Mouse (Mus musculus): ENCODE data around the gene Krt87.

The Krt87 gene

DNA sequence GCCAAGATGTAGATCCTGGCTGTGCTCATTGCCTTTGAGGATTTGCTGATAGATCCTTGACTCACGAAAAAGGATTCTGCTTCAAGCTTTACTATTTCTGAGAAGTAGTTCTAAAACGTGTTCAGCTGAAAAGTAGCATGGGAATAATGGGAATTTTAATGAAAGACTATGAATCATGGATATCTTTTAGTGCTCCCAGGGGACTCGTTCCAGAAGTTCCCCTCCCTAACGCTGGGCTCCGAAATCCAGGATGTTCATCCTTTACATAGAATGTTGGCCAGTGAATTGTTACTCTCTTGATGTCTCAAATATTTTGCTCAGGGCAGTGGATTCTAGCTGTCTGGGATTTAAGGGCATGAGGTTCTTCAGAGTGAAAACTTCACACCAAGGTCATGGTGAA, 46.4 kb downstream of the Krt87 start:
- Histone ChIP-seq H3K4me1 (replicated peaks; ENCODE audit: low read depth, low read length) (peaks cover 15% of the 10 kb centered on the region), H3K27me3 (ENCODE audit: insufficient read depth, low read length) (peaks cover 28% of the 10 kb centered on the region; the same call in 1 of the 2 replicates), H3K36me3 (ENCODE audit: insufficient read depth, low read length) (no peaks in the 10 kb centered on the region), H3K4me3 (replicated peaks; ENCODE audit: low read length) (no peak overlapping the region), H3K9me3 (ENCODE audit: low read length) (no peaks in the 10 kb centered on the region; the same call in 1 of the 2 replicates)
- TF ChIP-seq NANOG (IDR thresholded peaks at IDR 0.05; ENCODE audit: borderline replicate concordance, low read length) (no peak), CTCF (conservative IDR thresholded peaks at IDR 0.05; ENCODE audit: low read length) (no peak), POU5F1 (IDR thresholded peaks at IDR 0.05; ENCODE audit: borderline replicate concordance, low read length) (no peak)

DNA sequence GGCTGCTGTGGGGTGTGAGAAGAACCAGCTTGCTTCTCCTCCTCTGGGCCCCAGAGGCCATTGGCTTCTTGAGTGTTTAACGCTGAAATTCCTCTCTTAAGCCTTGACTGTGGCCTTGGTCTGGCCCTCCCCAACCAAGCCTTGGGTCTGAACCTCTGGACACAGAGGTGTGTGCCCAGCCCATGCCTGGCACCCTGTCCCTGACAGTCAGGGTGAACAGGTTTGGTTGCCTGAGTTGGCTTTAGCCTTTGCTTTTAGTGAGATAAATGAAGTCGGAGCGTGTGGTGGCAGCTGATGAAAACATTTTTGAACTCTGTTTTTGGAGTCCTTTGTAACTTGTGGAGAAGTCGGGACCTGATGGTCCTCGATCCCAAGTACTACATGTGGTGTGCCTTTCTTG, 48.4 kb downstream of the Krt87 start:
- Histone ChIP-seq H3K4me1 (replicated peaks; ENCODE audit: low read depth, low read length) (peaks cover 17% of the 10 kb centered on the region), H3K27me3 (ENCODE audit: insufficient read depth, low read length) (peaks cover 22% of the 10 kb centered on the region; the same call in 1 of the 2 replicates), H3K4me3 (replicated peaks; ENCODE audit: low read length) (no peak overlapping the region), H3K36me3 (ENCODE audit: insufficient read depth, low read length) (no peaks in the 10 kb centered on the region), H3K9me3 (ENCODE audit: low read length) (no peaks in the 10 kb centered on the region; the same call in 1 of the 2 replicates)
- TF ChIP-seq NANOG (IDR thresholded peaks at IDR 0.05; ENCODE audit: borderline replicate concordance, low read length): no peak
- no peak for TF ChIP-seq CTCF (conservative IDR thresholded peaks at IDR 0.05; ENCODE audit: low read length)
- TF ChIP-seq POU5F1 (IDR thresholded peaks at IDR 0.05; ENCODE audit: borderline replicate concordance, low read length): no peak

DNA sequence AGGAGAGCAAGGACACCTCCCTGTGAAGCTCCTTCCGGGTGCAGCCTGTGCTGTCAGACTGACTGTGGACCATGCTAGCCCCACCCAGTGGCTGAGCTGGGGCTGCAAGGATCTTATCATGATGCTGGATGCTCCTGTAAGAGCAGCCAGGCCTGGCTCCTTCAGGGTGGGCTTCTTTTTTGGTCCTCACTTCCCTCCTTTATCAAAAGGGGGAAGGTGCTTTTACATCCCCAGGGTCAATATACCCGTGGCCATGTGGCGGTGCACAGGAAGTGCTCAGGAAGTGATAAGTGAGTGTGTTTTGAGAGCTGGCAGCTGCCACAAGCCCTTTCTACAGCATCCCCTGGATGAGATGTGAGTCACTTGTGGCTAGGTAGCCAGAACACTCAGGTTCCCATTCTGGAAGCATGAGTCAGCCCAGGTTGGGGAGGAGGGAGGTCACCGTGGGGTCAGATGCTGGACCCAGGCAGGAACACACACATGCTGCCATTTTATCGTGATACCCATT, 50.5 kb downstream of the Krt87 start:
- Histone ChIP-seq H3K4me1 (replicated peaks; ENCODE audit: low read depth, low read length) (peaks cover 20% of the 10 kb centered on the region), H3K27me3 (ENCODE audit: insufficient read depth, low read length) (peaks cover 14% of the 10 kb centered on the region), H3K4me3 (replicated peaks; ENCODE audit: low read length) (no peak overlapping the region), H3K9me3 (ENCODE audit: low read length) (no peaks in the 10 kb centered on the region), H3K36me3 (ENCODE audit: insufficient read depth, low read length) (no peaks in the 10 kb centered on the region)
- TF ChIP-seq POU5F1 (IDR thresholded peaks at IDR 0.05; ENCODE audit: borderline replicate concordance, low read length) (no peak), NANOG (IDR thresholded peaks at IDR 0.05; ENCODE audit: borderline replicate concordance, low read length) (no peak), CTCF (conservative IDR thresholded peaks at IDR 0.05; ENCODE audit: low read length) (no peak)

DNA sequence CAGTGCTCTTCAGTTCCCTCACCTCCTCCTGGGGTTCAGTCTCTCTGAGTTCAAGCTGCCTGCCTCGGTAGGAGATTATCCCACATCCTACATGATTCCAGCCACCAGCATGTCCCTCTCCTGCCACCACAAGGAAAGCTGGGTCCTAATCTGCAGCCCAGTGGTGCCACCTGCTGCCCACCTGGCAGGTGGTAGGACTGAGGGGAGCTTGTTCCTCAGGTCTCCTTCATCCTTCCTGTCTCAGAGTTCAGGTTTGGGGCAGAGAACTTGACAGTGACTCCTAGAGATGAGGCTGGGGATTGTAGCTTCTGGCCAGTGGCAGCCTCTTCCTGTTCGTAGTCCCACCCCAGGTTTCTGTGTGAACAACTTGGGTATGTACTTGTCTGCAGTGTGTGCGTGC, 51.4 kb downstream of the Krt87 start:
- Histone ChIP-seq H3K9me3 (ENCODE audit: low read length) (no peaks in the 10 kb centered on the region), H3K4me1 (replicated peaks; ENCODE audit: low read depth, low read length) (peaks cover 20% of the 10 kb centered on the region), H3K27me3 (ENCODE audit: insufficient read depth, low read length) (peaks cover 14% of the 10 kb centered on the region), H3K36me3 (ENCODE audit: insufficient read depth, low read length) (no peaks in the 10 kb centered on the region), H3K4me3 (replicated peaks; ENCODE audit: low read length) (no peak overlapping the region)
- TF ChIP-seq NANOG (IDR thresholded peaks at IDR 0.05; ENCODE audit: borderline replicate concordance, low read length): no peak
- TF ChIP-seq POU5F1 (IDR thresholded peaks at IDR 0.05; ENCODE audit: borderline replicate concordance, low read length): no peak
- no peak for TF ChIP-seq CTCF (conservative IDR thresholded peaks at IDR 0.05; ENCODE audit: low read length)

DNA sequence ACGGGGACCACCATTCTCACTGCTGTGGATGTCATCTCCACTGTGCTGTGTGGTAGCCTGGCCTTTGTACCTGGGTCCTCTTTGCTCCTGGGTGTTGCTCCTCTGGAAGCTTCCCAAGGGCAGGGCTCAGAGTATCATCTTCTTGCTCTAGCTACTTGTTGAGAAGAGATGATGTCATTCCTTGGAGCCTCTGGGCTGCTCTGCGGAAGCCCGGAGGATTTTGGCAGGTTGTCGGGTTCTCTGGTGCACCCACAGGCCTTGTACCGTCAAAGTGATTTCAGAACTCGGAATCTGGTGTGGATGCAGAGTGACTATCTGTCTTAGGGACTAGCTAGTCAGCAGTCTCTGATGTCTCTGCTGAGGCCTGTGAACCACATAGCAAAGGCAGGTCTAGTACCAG, 53.5 kb downstream of the Krt87 start:
- H3K27me3 ChIP-seq (ENCODE audit: insufficient read depth, low read length): peaks cover 21% of the 10 kb centered on the region
- peaks cover 20% of the 10 kb centered on the region for H3K4me1 ChIP-seq (replicated peaks; ENCODE audit: low read depth, low read length)
- H3K9me3 ChIP-seq (ENCODE audit: low read length): no peaks in the 10 kb centered on the region
- TF ChIP-seq POU5F1 (IDR thresholded peaks at IDR 0.05; ENCODE audit: borderline replicate concordance, low read length): no peak
- TF ChIP-seq CTCF (conservative IDR thresholded peaks at IDR 0.05; ENCODE audit: low read length): no peak
- no peak for TF ChIP-seq NANOG (IDR thresholded peaks at IDR 0.05; ENCODE audit: borderline replicate concordance, low read length)
- no peaks in the 10 kb centered on the region for H3K36me3 ChIP-seq (ENCODE audit: insufficient read depth, low read length)
- no peak overlapping the region for H3K4me3 ChIP-seq (replicated peaks; ENCODE audit: low read length)

DNA sequence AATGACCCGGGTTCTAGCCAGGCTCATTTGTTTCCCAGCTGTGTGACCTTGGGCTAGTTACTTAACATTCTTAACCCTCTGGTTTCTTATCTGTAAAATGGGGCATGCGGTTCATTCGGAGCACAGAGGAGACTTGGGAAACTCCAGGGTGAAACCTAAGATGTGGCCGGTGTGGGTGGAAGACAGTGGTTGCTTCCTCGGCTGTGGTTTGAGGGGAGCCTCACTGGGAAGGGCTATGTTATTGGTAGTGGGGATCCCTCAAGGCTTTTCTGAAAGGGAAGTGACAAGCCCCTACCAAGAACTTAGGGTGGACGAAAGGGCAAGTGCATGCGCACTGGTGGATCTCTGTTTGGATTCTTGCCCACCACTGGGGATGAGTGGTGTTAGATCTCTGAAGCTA, 54.0 kb downstream of the Krt87 start:
- TF ChIP-seq NANOG (IDR thresholded peaks at IDR 0.05; ENCODE audit: borderline replicate concordance, low read length): no peak
- no peak for TF ChIP-seq CTCF (conservative IDR thresholded peaks at IDR 0.05; ENCODE audit: low read length)
- no peak for TF ChIP-seq POU5F1 (IDR thresholded peaks at IDR 0.05; ENCODE audit: borderline replicate concordance, low read length)
- Histone ChIP-seq H3K36me3 (ENCODE audit: insufficient read depth, low read length) (no peaks in the 10 kb centered on the region), H3K4me1 (replicated peaks; ENCODE audit: low read depth, low read length) (peaks cover 20% of the 10 kb centered on the region), H3K4me3 (replicated peaks; ENCODE audit: low read length) (no peak overlapping the region), H3K9me3 (ENCODE audit: low read length) (no peaks in the 10 kb centered on the region), H3K27me3 (ENCODE audit: insufficient read depth, low read length) (peaks cover 22% of the 10 kb centered on the region)

DNA sequence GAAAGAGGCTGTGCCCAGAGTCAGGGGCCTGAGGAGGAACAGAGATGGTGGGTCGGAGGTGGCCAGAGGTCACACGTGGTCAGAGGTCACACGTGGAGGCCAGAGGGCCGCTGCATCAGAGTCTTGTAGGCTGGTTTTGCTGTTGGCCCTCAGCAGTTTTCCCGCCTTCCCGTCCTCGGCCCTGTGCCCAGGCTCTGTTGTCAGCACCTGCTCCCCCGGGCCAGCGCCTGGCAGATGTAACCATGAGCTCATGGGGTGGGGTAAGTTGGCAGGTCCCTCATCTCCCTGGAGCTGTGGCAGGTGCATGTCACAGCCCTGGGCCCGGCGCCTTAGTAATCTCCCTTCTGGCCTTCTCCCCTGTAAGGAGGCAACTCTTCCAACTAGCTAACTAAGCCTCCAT, 55.8 kb downstream of the Krt87 start:
- H3K4me1 ChIP-seq (replicated peaks; ENCODE audit: low read depth, low read length): peaks cover 9% of the 10 kb centered on the region; the same call in 1 of the 2 replicates
- no peaks in the 10 kb centered on the region for H3K36me3 ChIP-seq (ENCODE audit: insufficient read depth, low read length)
- no peak overlapping the region for H3K4me3 ChIP-seq (replicated peaks; ENCODE audit: low read length)
- H3K9me3 ChIP-seq (ENCODE audit: low read length): no peaks in the 10 kb centered on the region
- no peak for TF ChIP-seq CTCF (conservative IDR thresholded peaks at IDR 0.05; ENCODE audit: low read length)
- no peak for TF ChIP-seq NANOG (IDR thresholded peaks at IDR 0.05; ENCODE audit: borderline replicate concordance, low read length)
- TF ChIP-seq POU5F1 (IDR thresholded peaks at IDR 0.05; ENCODE audit: borderline replicate concordance, low read length): no peak
- peaks cover 28% of the 10 kb centered on the region for H3K27me3 ChIP-seq (ENCODE audit: insufficient read depth, low read length)

DNA sequence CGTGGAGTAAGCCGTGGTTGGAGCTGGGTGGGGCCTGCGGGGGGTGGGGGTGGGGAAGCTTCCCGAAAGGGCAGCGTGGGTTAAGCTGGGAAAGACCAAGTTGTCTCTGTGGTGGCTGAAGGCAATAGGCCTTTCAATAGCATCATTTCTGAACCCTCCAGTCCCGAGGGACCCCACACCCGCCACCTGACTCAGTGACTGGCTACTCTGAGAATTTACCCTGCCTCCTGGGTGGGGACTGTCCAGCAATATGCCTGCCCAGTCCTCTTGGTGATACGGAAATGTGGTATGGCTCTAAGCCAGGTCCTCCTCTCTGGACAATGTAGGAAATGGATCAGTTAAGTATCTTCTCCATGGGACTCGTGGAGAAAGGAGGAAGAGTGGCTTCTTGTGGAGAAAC, 56.8 kb downstream of the Krt87 start:
- no peak for TF ChIP-seq NANOG (IDR thresholded peaks at IDR 0.05; ENCODE audit: borderline replicate concordance, low read length)
- no peak for TF ChIP-seq CTCF (conservative IDR thresholded peaks at IDR 0.05; ENCODE audit: low read length)
- TF ChIP-seq POU5F1 (IDR thresholded peaks at IDR 0.05; ENCODE audit: borderline replicate concordance, low read length): no peak
- Histone ChIP-seq H3K9me3 (ENCODE audit: low read length) (no peaks in the 10 kb centered on the region), H3K27me3 (ENCODE audit: insufficient read depth, low read length) (peaks cover 36% of the 10 kb centered on the region), H3K36me3 (ENCODE audit: insufficient read depth, low read length) (no peaks in the 10 kb centered on the region), H3K4me3 (replicated peaks; ENCODE audit: low read length) (no peak overlapping the region), H3K4me1 (replicated peaks; ENCODE audit: low read depth, low read length) (0 out of 2 replicates have a peak, but pooled peaks cover 3% of the 10 kb centered on the region)
